Mouse (Mus musculus): ENCODE data around the gene Snx29. TPM values are rescaled to one million over a fixed set of nuclear protein-coding genes. Genes with fewer than 3 reads are reported as not detected.

The Snx29 gene
- polyA plus RNA-seq, 1 experiment, result 24.4 TPM

GRCm38 (mm10) chr16:11369162-11369561 lies 46.5 kb downstream of the Snx29 start:
- TF ChIP-seq CTCF (IDR thresholded peaks at IDR 0.05; ENCODE audit: control insufficient read depth, insufficient read depth, low read length) (no peak), POLR2A (IDR thresholded peaks at IDR 0.05; ENCODE audit: borderline replicate concordance, control insufficient read depth, low read depth, low read length) (no peak)
- Histone ChIP-seq H3K27ac (ENCODE audit: control insufficient read depth, insufficient read depth, low read depth, low read length, poor library complexity) (no peak overlapping the region), H3K4me1 (ENCODE audit: control insufficient read depth, insufficient read depth, low read length) (peaks cover 2% of the 10 kb centered on the region; the same call in 1 of the 2 replicates), H3K4me3 (replicated peaks; ENCODE audit: control insufficient read depth, low read depth, low read length) (no peak overlapping the region)
- WGBS, result 65% methylated on average over 4 of the region's 4 CpGs

- H3K4me3 ChIP-seq (replicated peaks; ENCODE audit: control insufficient read depth, low read depth, low read length), result no peak overlapping the region
- 10% methylated on average over 1 of the region's 1 CpGs for WGBS
- no peak overlapping the region for H3K27ac ChIP-seq (ENCODE audit: control insufficient read depth, insufficient read depth, low read depth, low read length, poor library complexity)
- H3K4me1 ChIP-seq (ENCODE audit: control insufficient read depth, insufficient read depth, low read length), result peaks cover 2% of the 10 kb centered on the region; the same call in 1 of the 2 replicates
- no peak for TF ChIP-seq POLR2A (IDR thresholded peaks at IDR 0.05; ENCODE audit: borderline replicate concordance, control insufficient read depth, low read depth, low read length)
- no peak for TF ChIP-seq CTCF (IDR thresholded peaks at IDR 0.05; ENCODE audit: control insufficient read depth, insufficient read depth, low read length)
Measured at GRCm38 (mm10) chr16:11369642-11370041, 46.9 kb downstream of the Snx29 start.

- Histone ChIP-seq H3K4me1 (ENCODE audit: control insufficient read depth, insufficient read depth, low read length) (peaks cover 2% of the 10 kb centered on the region; the same call in 1 of the 2 replicates), H3K27ac (ENCODE audit: control insufficient read depth, insufficient read depth, low read depth, low read length, poor library complexity) (no peak overlapping the region), H3K4me3 (replicated peaks; ENCODE audit: control insufficient read depth, low read depth, low read length) (no peak overlapping the region)
- TF ChIP-seq POLR2A (IDR thresholded peaks at IDR 0.05; ENCODE audit: borderline replicate concordance, control insufficient read depth, low read depth, low read length) (no peak), CTCF (IDR thresholded peaks at IDR 0.05; ENCODE audit: control insufficient read depth, insufficient read depth, low read length) (no peak)
- 32% methylated on average over 7 of the region's 7 CpGs for WGBS
Measured at GRCm38 (mm10) chr16:11370132-11370544, 47.4 kb downstream of the Snx29 start.

GRCm38 (mm10) chr16:11379264-11379663 lies 56.6 kb downstream of the Snx29 start:
- 76% methylated on average over 3 of the region's 3 CpGs for WGBS
- TF ChIP-seq CTCF (IDR thresholded peaks at IDR 0.05; ENCODE audit: control insufficient read depth, insufficient read depth, low read length) (no peak), POLR2A (IDR thresholded peaks at IDR 0.05; ENCODE audit: borderline replicate concordance, control insufficient read depth, low read depth, low read length) (no peak)

GRCm38 (mm10) chr16:11380038-11380437 lies 57.3 kb downstream of the Snx29 start:
- no peak overlapping the region for H3K4me3 ChIP-seq (replicated peaks; ENCODE audit: control insufficient read depth, low read depth, low read length)
- WGBS, result 78% methylated on average over 5 of the region's 5 CpGs
- no peak for TF ChIP-seq CTCF (IDR thresholded peaks at IDR 0.05; ENCODE audit: control insufficient read depth, insufficient read depth, low read length)
- no peak for TF ChIP-seq POLR2A (IDR thresholded peaks at IDR 0.05; ENCODE audit: borderline replicate concordance, control insufficient read depth, low read depth, low read length)
- peaks cover 2% of the 10 kb centered on the region for H3K4me1 ChIP-seq (ENCODE audit: control insufficient read depth, insufficient read depth, low read length)
- H3K27ac ChIP-seq (ENCODE audit: control insufficient read depth, insufficient read depth, low read depth, low read length, poor library complexity), result no peak overlapping the region

More at GRCm38 (mm10) chr16:11379264-11379663, 56.6 kb downstream of the Snx29 start:
- Histone ChIP-seq H3K4me1 (ENCODE audit: control insufficient read depth, insufficient read depth, low read length) (no peaks in the 10 kb centered on the region; the same call in none of the 2 replicates), H3K27ac (ENCODE audit: control insufficient read depth, insufficient read depth, low read depth, low read length, poor library complexity) (no peak overlapping the region), H3K4me3 (replicated peaks; ENCODE audit: control insufficient read depth, low read depth, low read length) (no peak overlapping the region)

- Histone ChIP-seq H3K4me1 (ENCODE audit: control insufficient read depth, insufficient read depth, low read length) (peaks cover 3% of the 10 kb centered on the region), H3K4me3 (replicated peaks; ENCODE audit: control insufficient read depth, low read depth, low read length) (no peak overlapping the region), H3K27ac (ENCODE audit: control insufficient read depth, insufficient read depth, low read depth, low read length, poor library complexity) (no peak overlapping the region)
- TF ChIP-seq POLR2A (IDR thresholded peaks at IDR 0.05; ENCODE audit: borderline replicate concordance, control insufficient read depth, low read depth, low read length) (no peak), CTCF (IDR thresholded peaks at IDR 0.05; ENCODE audit: control insufficient read depth, insufficient read depth, low read length) (no peak)
- WGBS, result 81% methylated on average over 8 of the region's 8 CpGs
Measured at GRCm38 (mm10) chr16:11380871-11381270, 58.2 kb downstream of the Snx29 start.

GRCm38 (mm10) chr16:11384361-11384760 lies 61.7 kb downstream of the Snx29 start:
- 67% methylated on average over 5 of the region's 5 CpGs for WGBS
- H3K27ac ChIP-seq (ENCODE audit: control insufficient read depth, insufficient read depth, low read depth, low read length, poor library complexity), result no peak overlapping the region; the same call in 1 of the 2 replicates
- TF ChIP-seq CTCF (IDR thresholded peaks at IDR 0.05; ENCODE audit: control insufficient read depth, insufficient read depth, low read length) (no peak), POLR2A (IDR thresholded peaks at IDR 0.05; ENCODE audit: borderline replicate concordance, control insufficient read depth, low read depth, low read length) (no peak)
- peaks cover 6% of the 10 kb centered on the region for H3K4me1 ChIP-seq (ENCODE audit: control insufficient read depth, insufficient read depth, low read length)
- H3K4me3 ChIP-seq (replicated peaks; ENCODE audit: control insufficient read depth, low read depth, low read length), result no peak overlapping the region

GRCm38 (mm10) chr16:11385150-11385549 lies 62.4 kb downstream of the Snx29 start:
- no peak for TF ChIP-seq POLR2A (IDR thresholded peaks at IDR 0.05; ENCODE audit: borderline replicate concordance, control insufficient read depth, low read depth, low read length)
- no peak for TF ChIP-seq CTCF (IDR thresholded peaks at IDR 0.05; ENCODE audit: control insufficient read depth, insufficient read depth, low read length)
- Histone ChIP-seq H3K27ac (ENCODE audit: control insufficient read depth, insufficient read depth, low read depth, low read length, poor library complexity) (peak overlapping the region; percentile 71), H3K4me1 (ENCODE audit: control insufficient read depth, insufficient read depth, low read length) (peaks cover 6% of the 10 kb centered on the region), H3K4me3 (replicated peaks; ENCODE audit: control insufficient read depth, low read depth, low read length) (no peak overlapping the region)
- WGBS, result 37% methylated on average over 5 of the region's 5 CpGs

- peaks cover 6% of the 10 kb centered on the region for H3K4me1 ChIP-seq (ENCODE audit: control insufficient read depth, insufficient read depth, low read length)
- 7% methylated on average over 5 of the region's 5 CpGs for WGBS
- no peak for TF ChIP-seq POLR2A (IDR thresholded peaks at IDR 0.05; ENCODE audit: borderline replicate concordance, control insufficient read depth, low read depth, low read length)
- no peak for TF ChIP-seq CTCF (IDR thresholded peaks at IDR 0.05; ENCODE audit: control insufficient read depth, insufficient read depth, low read length)
- no peak overlapping the region for H3K4me3 ChIP-seq (replicated peaks; ENCODE audit: control insufficient read depth, low read depth, low read length)
- H3K27ac ChIP-seq (ENCODE audit: control insufficient read depth, insufficient read depth, low read depth, low read length, poor library complexity), result no peak overlapping the region
Measured at GRCm38 (mm10) chr16:11385798-11386197, 63.1 kb downstream of the Snx29 start.
